Mouse (Mus musculus) G1E (cell line): ENCODE measurements at regions not wholly inside any gene's neighbourhood (a gene's known extent, or its start where the extent isn't known, plus 50 kb on each side); places are given as distances from the start of the nearest gene placed in this dataset.

Experiments
- ATAC-seq: 2 replicates; pipeline ENCODE4 v1.8.0; 2016; ENCODE audit warnings: mild to moderate bottlenecking; ENCODE audit not compliant: insufficient number of reproducible peaks, poor library complexity, low FRiP score, severe bottlenecking; ENCODE audit errors: extremely low read depth
- DNase-seq: peaks from one replicate; pipeline ENCODE4 v3.0.0; 2012; ENCODE audit warnings: low spot score
- H3K27me3 ChIP-seq: 2 replicates; pipeline ENCODE4 v1.6.1; 2012; ENCODE audit warnings: mild to moderate bottlenecking, low read length, inconsistent platforms; ENCODE audit not compliant: insufficient read depth
- H3K36me3 ChIP-seq: replicated peaks from 2 replicates; pipeline ENCODE3; 2012; ENCODE audit warnings: mild to moderate bottlenecking, inconsistent platforms
- H3K4me1 ChIP-seq: 2 replicates; pipeline ENCODE4 v1.6.1; 2012; ENCODE audit warnings: low read depth, low read length, inconsistent platforms, mixed read lengths; ENCODE audit not compliant: insufficient read depth
- H3K4me3 ChIP-seq: 2 replicates; pipeline ENCODE4 v1.5.1; 2012; ENCODE audit warnings: low read depth, mild to moderate bottlenecking, inconsistent platforms, low read length, moderate library complexity, mixed read lengths
- H3K9me3 ChIP-seq: replicated peaks from 2 replicates; pipeline ENCODE4 v1.6.1; 2012; ENCODE audit warnings: inconsistent platforms
- CTCF ChIP-seq: IDR thresholded peaks from 2 replicates; pipeline ENCODE4 v1.5.1; 2012; ENCODE audit warnings: low read depth, low read length, inconsistent platforms, mixed read lengths
- GATA1 ChIP-seq: IDR thresholded peaks from 2 replicates; pipeline ENCODE4 v1.6.1; 2012; ENCODE audit warnings: borderline replicate concordance, low read length, inconsistent platforms, mixed read lengths
- GATA2 ChIP-seq: IDR thresholded peaks from 2 replicates; pipeline ENCODE4 v1.6.1; 2012; ENCODE audit warnings: low read depth, low read length, inconsistent platforms, borderline replicate concordance
- POLR2AphosphoS5 ChIP-seq: IDR thresholded peaks from 2 replicates; pipeline ENCODE4 v1.6.1; 2012; ENCODE audit warnings: low read depth, low read length, inconsistent platforms; ENCODE audit not compliant: insufficient replicate concordance
- TAL1 ChIP-seq: conservative IDR thresholded peaks from 2 replicates; pipeline ENCODE4 v1.6.1; 2012; ENCODE audit warnings: low read depth, low read length, inconsistent platforms, mixed read lengths

DNA sequence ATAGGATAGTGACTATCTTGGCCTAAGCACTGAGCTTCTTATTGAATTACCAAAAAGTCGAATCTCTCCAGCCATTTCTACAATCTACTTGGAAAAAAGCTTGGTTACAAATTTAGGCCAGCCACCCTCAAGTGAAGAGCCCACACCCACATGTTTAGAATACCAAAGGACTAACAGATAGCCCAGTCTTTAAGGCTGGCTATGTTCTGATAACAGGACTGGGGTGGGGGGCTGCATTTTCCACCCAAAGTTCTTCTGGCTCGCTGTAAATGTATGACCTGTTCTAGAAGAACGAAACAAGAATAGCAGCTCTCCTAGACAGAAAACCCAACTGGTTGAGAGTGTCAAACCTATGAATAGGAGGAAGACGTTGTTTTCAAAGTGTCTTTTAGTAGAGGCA, 130.6 kb upstream of the Cited2 start:
- TF ChIP-seq TAL1, result no peak
- no peak for TF ChIP-seq GATA1
- TF ChIP-seq CTCF, result no peak
- TF ChIP-seq GATA2, result no peak
- no peak for TF ChIP-seq POLR2AphosphoS5
- Histone ChIP-seq H3K27me3 (no peaks in the 10 kb centered on the region), H3K4me1 (peaks cover 61% of the 10 kb centered on the region)

GRCm38 (mm10) chr10:17596126-17596525, 126.9 kb upstream of the Cited2 start:
- Histone ChIP-seq H3K4me3 (no peak overlapping the region), H3K36me3 (no peaks in the 10 kb centered on the region), H3K9me3 (no peaks in the 10 kb centered on the region), H3K27me3 (no peaks in the 10 kb centered on the region), H3K4me1 (peaks cover 76% of the 10 kb centered on the region)
- DNase-seq (no peak), ATAC-seq (peak; percentile 57)
- TF ChIP-seq GATA1, result no peak
- no peak for TF ChIP-seq GATA2
- TF ChIP-seq TAL1, result peak; percentile 74

More for the DNA sequence above, 130.6 kb upstream of the Cited2 start:
- Histone ChIP-seq H3K4me3 (no peak overlapping the region), H3K9me3 (no peaks in the 10 kb centered on the region), H3K36me3 (no peaks in the 10 kb centered on the region)
- ATAC-seq (no peak), DNase-seq (no peak)

DNA sequence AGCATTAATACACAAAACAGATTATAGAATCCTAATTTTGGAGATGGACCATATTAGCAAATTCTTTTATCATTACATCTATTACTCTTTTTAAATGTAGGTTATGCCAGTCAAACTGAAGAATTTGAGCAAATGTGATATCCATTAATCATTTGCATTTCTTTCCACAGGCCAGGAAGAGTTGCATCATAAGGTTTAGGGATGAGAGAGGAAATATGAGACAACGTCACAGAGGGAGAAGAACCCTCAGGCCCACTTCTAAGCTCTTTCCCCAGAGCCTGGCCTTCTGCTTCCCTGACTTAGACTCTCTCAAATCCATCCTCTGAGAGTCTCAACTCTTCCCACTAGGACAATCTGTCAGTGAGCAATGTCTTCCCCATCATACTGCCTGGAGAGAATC, 126.3 kb upstream of the Cited2 start:
- DNase-seq (no peak), ATAC-seq (no peak)
- H3K4me3 ChIP-seq, result no peak overlapping the region
- H3K27me3 ChIP-seq, result no peaks in the 10 kb centered on the region
- no peaks in the 10 kb centered on the region for H3K36me3 ChIP-seq
- peaks cover 80% of the 10 kb centered on the region for H3K4me1 ChIP-seq
- TF ChIP-seq GATA1, result no peak
- TF ChIP-seq GATA2, result no peak
- no peak for TF ChIP-seq TAL1
- TF ChIP-seq POLR2AphosphoS5, result no peak
- no peaks in the 10 kb centered on the region for H3K9me3 ChIP-seq

DNA sequence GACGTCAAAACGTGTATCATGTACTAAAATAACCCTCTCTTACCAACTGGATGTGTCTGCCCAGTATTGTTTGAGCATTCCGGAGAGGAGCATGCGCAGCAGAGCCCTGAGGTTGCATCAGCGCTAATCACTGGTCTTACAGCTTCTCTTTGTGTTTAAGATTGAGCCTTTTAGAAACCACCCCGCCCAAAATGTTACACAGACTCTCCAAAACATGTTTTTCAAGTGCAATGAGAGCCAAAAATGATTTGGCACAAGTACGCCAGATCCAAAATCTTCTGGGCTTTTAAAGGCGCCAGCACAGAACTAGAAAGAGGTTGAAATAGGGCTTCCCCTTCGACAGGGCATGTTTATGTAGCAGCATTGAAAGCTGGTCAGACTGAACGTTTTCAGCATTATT, 123.8 kb upstream of the Cited2 start:
- ATAC-seq (no peak), DNase-seq (no peak)
- H3K36me3 ChIP-seq, result no peaks in the 10 kb centered on the region
- H3K4me3 ChIP-seq, result no peak overlapping the region
- TF ChIP-seq POLR2AphosphoS5 (no peak), GATA1 (no peak), TAL1 (no peak), CTCF (no peak), GATA2 (no peak)
- no peaks in the 10 kb centered on the region for H3K27me3 ChIP-seq
- H3K4me1 ChIP-seq, result peaks cover 74% of the 10 kb centered on the region
- H3K9me3 ChIP-seq, result no peaks in the 10 kb centered on the region

DNA sequence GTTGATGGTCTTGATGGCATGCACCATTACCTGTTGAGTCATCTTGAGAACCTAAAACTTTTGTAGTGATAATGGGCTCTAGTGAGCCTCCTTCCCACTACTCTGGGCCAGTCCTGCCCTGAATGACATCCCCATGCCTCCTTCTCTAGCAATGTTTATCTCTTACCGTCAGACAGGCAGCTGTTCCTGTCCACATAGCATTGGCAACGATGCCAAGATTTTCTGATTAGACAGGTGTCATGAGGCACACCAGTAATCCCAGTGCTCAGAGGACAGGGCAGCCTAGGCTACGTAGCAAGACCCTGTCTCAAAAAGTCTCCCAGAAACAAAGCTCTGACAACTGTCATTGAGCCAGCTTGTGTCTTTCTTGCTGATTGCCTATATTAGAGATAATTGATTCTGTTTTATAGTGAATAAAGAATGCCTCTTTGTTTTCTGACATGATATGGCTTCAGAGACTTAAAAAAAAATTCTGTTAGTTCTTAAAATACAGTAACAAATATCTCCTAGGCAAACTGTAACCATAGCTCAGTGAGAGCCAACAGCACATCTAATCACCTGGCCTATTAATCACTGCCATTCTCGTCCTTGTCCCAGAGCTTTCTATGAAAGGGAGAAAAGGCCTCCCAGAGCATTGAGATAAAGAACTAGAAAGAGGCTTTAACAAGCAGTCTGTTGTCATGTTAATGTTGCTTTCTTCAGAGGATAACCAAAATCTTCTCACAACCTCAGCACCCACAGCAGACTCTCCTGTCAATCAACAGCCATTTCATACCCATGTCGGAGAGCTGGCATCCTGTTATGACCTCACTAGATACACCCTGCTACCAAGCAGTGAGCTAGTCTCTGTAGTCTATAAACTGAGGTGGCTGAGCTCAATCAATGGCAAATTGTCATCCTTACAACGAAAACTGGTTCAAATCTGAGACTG, 122.9 kb upstream of the Cited2 start:
- Histone ChIP-seq H3K4me1 (peaks cover 77% of the 10 kb centered on the region), H3K36me3 (no peaks in the 10 kb centered on the region), H3K27me3 (no peaks in the 10 kb centered on the region), H3K4me3 (no peak overlapping the region; the same call in 1 of the 2 replicates), H3K9me3 (no peaks in the 10 kb centered on the region)
- ATAC-seq (peak; percentile 37), DNase-seq (no peak)
- TF ChIP-seq TAL1 (peak; percentile 82), CTCF (no peak)

GRCm38 (mm10) chr10:17600762-17601108, 122.3 kb upstream of the Cited2 start:
- DNase-seq, result peak; percentile 26
- Histone ChIP-seq H3K36me3 (no peaks in the 10 kb centered on the region), H3K9me3 (no peaks in the 10 kb centered on the region), H3K4me3 (no peak overlapping the region; the same call in 1 of the 2 replicates), H3K4me1 (peaks cover 70% of the 10 kb centered on the region), H3K27me3 (no peaks in the 10 kb centered on the region)
- ATAC-seq, result peak; percentile 78
- TF ChIP-seq CTCF (no peak), TAL1 (peak; percentile 96), GATA2 (0 out of 2 replicates have a peak, but pooled peaks have one; percentile 43), POLR2AphosphoS5 (no peak), GATA1 (no peak)
